In the genomic region with DNA sequence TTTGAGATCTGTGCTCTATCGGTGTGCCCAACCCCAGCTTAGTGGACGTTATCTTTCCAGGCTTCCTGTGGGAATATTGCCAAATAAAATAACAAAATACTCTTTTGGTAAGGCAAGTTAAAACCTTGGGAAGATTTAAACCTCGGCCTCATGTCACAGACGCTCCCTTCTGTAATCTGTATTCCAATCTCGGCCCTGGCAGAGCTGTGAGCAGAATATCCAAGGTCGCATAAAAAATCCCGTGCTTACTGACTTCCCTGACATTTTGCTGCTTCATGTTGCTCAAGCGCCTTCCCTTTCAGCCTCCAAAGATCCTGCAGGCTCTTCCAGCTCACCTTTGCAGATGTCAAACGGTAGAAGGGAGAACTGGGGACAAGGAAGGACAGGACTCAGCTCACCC, we compare ENCODE assay signal across 18 mouse cellular contexts.
A peak's percentile ranks its signal among the peaks of the same experiment; 100 is the strongest.
DNase-seq lines count a peak whose midpoint lies in the region; ATAC-seq lines count a peak whose summit lies in the region.
"Had no signal": no experiment of that assay in that cellular context is flagged by ENCODE, and none has a peak within 500 bp of the region (broad histone marks: within the 10 kb centered on the region; RNA-seq: fewer than 3 reads in every experiment).

No protein-coding gene starts in this region.

- no peak overlapping the region for H3K4me3 ChIP-seq in forebrain, embryonic 15.5 days
- H3K4me3 ChIP-seq in forebrain, embryonic 11.5 days (ENCODE audit: low read depth, low read length): no peak overlapping the region
- no peak overlapping the region for H3K4me3 ChIP-seq in kidney, embryonic 14.5 days (ENCODE audit: low read length)
- no peak overlapping the region for H3K4me3 ChIP-seq in hindbrain, embryonic 13.5 days
- H3K4me3 ChIP-seq: embryonic facial prominence, embryonic 12.5 days; forebrain, embryonic 13.5 days; left cerebral cortex, adult 2 months; limb, embryonic 15.5 days had no signal

- WGBS in forebrain, embryonic 15.5 days: 69% methylated on average over 9 of the region's 9 CpGs
- 90% methylated on average over 9 of the region's 9 CpGs for WGBS in forebrain, embryonic 11.5 days
- 56% methylated on average over 9 of the region's 9 CpGs for WGBS in kidney, embryonic 14.5 days
- WGBS in hindbrain, embryonic 13.5 days: 65% methylated on average over 9 of the region's 9 CpGs

- DNase-seq in forebrain, embryonic 11.5 days (ENCODE audit: low spot score): no peak
- no peak for DNase-seq in kidney, postnatal 36 days
- peak; percentile 34 for DNase-seq in MN1 (ENCODE audit: low spot score)
- no peak for DNase-seq in cerebellum, adult 9-10 months
- DNase-seq in cerebellum, postnatal 25 days: no peak
- DNase-seq: B cell, adult 2 months; cerebellum, postnatal 14 days; gastrocnemius, postnatal 25 days; lung, postnatal 10 days; right cerebral cortex, postnatal 4 days; thymus, postnatal 14 days had no signal

- no peak overlapping the region for H3K4me2 ChIP-seq in forebrain, embryonic 15.5 days (replicated peaks)
- H3K4me2 ChIP-seq in forebrain, embryonic 11.5 days (ENCODE audit: low read depth, low read length, severe bottlenecking): no peak overlapping the region
- no peak overlapping the region for H3K4me2 ChIP-seq in kidney, embryonic 14.5 days (replicated peaks; ENCODE audit: low read depth, low read length)
- H3K4me2 ChIP-seq in hindbrain, embryonic 13.5 days: no peak overlapping the region
- H3K4me2 ChIP-seq: embryonic facial prominence, embryonic 12.5 days; limb, embryonic 15.5 days had no signal

- H3K4me1 ChIP-seq in forebrain, embryonic 15.5 days: peaks cover 63% of the 10 kb centered on the region
- H3K4me1 ChIP-seq in forebrain, embryonic 11.5 days (replicated peaks; ENCODE audit: control insufficient read depth, insufficient read depth, low read length): peaks cover 33% of the 10 kb centered on the region; the same call in 1 of the 2 replicates
- peaks cover 44% of the 10 kb centered on the region for H3K4me1 ChIP-seq in kidney, embryonic 14.5 days (ENCODE audit: control insufficient read depth, insufficient read depth, low read length)
- H3K4me1 ChIP-seq in hindbrain, embryonic 13.5 days (replicated peaks): peaks cover 69% of the 10 kb centered on the region

- H3K36me3 ChIP-seq in forebrain, embryonic 15.5 days: no peaks in the 10 kb centered on the region
- H3K36me3 ChIP-seq in forebrain, embryonic 11.5 days (ENCODE audit: control insufficient read depth, insufficient read depth, low read length): no peaks in the 10 kb centered on the region
- peaks cover 2% of the 10 kb centered on the region; the same call in 1 of the 2 replicates for H3K36me3 ChIP-seq in kidney, embryonic 14.5 days (ENCODE audit: control insufficient read depth, insufficient read depth, low read length)
- H3K36me3 ChIP-seq in hindbrain, embryonic 13.5 days: no peaks in the 10 kb centered on the region
- H3K36me3 ChIP-seq: limb, embryonic 15.5 days had no signal

- H3K27ac ChIP-seq in forebrain, embryonic 15.5 days (replicated peaks): peak overlapping the region; percentile 48; the same call in 1 of the 2 replicates
- no peak overlapping the region for H3K27ac ChIP-seq in forebrain, embryonic 11.5 days (ENCODE audit: low read depth, low read length)
- 0 out of 2 replicates have a peak overlapping the region, but pooled peaks have one; percentile 24 for H3K27ac ChIP-seq in kidney, embryonic 14.5 days (ENCODE audit: low read depth, low read length)
- peak overlapping the region; percentile 67 for H3K27ac ChIP-seq in hindbrain, embryonic 13.5 days
- H3K27ac ChIP-seq: embryonic facial prominence, embryonic 12.5 days; limb, embryonic 15.5 days had no signal

- no peak overlapping the region for H3K9ac ChIP-seq in forebrain, embryonic 15.5 days (replicated peaks)
- no peak overlapping the region for H3K9ac ChIP-seq in forebrain, embryonic 11.5 days (ENCODE audit: low read length)
- H3K9ac ChIP-seq in kidney, embryonic 14.5 days (ENCODE audit: low read depth, low read length): no peak overlapping the region
- no peak overlapping the region; the same call in 1 of the 2 replicates for H3K9ac ChIP-seq in hindbrain, embryonic 13.5 days
- H3K9ac ChIP-seq: embryonic facial prominence, embryonic 12.5 days; limb, embryonic 15.5 days had no signal

- H3K27me3 ChIP-seq in forebrain, embryonic 15.5 days: no peaks in the 10 kb centered on the region
- H3K27me3 ChIP-seq in forebrain, embryonic 11.5 days (ENCODE audit: control insufficient read depth, insufficient read depth, low read length): no peaks in the 10 kb centered on the region
- no peaks in the 10 kb centered on the region for H3K27me3 ChIP-seq in kidney, embryonic 14.5 days (ENCODE audit: control insufficient read depth, insufficient read depth, low read length)
- no peaks in the 10 kb centered on the region for H3K27me3 ChIP-seq in hindbrain, embryonic 13.5 days
- H3K27me3 ChIP-seq: embryonic facial prominence, embryonic 12.5 days; forebrain, embryonic 13.5 days had no signal

- no peak for ATAC-seq in forebrain, embryonic 15.5 days (replicated peaks)
- ATAC-seq in forebrain, embryonic 11.5 days (replicated peaks; ENCODE audit: low FRiP score): no peak
- no peak for ATAC-seq in kidney, embryonic 14.5 days (ENCODE audit: low FRiP score, low TSS enrichment)
- ATAC-seq in hindbrain, embryonic 13.5 days (ENCODE audit: low FRiP score): no peak
- ATAC-seq: forebrain, embryonic 13.5 days had no signal

- H3K9me3 ChIP-seq in forebrain, embryonic 15.5 days: no peaks in the 10 kb centered on the region
- no peaks in the 10 kb centered on the region for H3K9me3 ChIP-seq in forebrain, embryonic 11.5 days (ENCODE audit: control insufficient read depth, low read length)
- no peaks in the 10 kb centered on the region for H3K9me3 ChIP-seq in kidney, embryonic 14.5 days (ENCODE audit: control insufficient read depth, low read length)
- no peaks in the 10 kb centered on the region for H3K9me3 ChIP-seq in hindbrain, embryonic 13.5 days
- H3K9me3 ChIP-seq: embryonic facial prominence, embryonic 12.5 days; forebrain, embryonic 13.5 days; limb, embryonic 15.5 days had no signal
